Mouse (Mus musculus): ENCODE data around the gene Rhox2e.
"Not testable (repeated sequence)": the region's sequence is repeated elsewhere in the genome, so short reads cannot be mapped to it uniquely, and the experiment has no call there.

Gene Rhox2e

GRCm38 (mm10) chrX:37530152-37530551 lies at the start of gene Rhox2e:
Gene Rhox2e, plus strand, starts transcription at chrX:37530452.
- not testable (repeated sequence) for DNase-seq (ENCODE audit: low read depth, low spot score)

GRCm38 (mm10) chrX:37514059-37514458 lies 16.2 kb upstream of the Rhox2e start, which contains the start of gene Rhox4d:
Gene Rhox4d, plus strand, starts transcription at chrX:37514359.
- not testable (repeated sequence) for DNase-seq (ENCODE audit: low read depth, low spot score)

GRCm38 (mm10) chrX:37541719-37542118 lies 11.5 kb downstream of the Rhox2e start, which contains the start of gene Rhox3e:
Gene Rhox3e, plus strand, starts transcription at chrX:37542019.
- not testable (repeated sequence) for DNase-seq (ENCODE audit: low read depth, low spot score)

DNA sequence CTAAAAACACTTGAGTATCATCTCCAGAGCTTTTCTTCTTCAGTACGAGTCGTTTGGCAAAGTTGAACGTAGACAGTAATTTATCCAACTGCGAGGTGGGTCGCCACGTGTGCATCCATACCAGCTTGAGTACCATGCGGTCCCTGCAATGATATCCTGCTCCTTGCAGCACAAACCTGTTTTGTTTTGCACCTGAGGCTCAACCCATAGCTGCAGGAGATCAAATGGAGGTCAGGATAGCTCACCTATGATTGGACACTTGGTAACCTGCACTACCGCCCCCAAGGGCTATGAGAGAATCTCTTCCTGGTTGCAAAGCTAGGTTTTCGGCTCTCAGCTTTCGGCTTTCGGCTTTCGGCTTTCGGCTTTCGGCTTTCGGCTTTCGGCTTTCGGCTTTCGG lies 26.9 kb downstream of the Rhox2e start, which contains the start of gene Rhox4e:
TSS of gene Rhox4e (plus strand) at position 301 of the 400 bp plus-strand sequence.
- DNase-seq (ENCODE audit: low read depth, low spot score) = not testable (repeated sequence)

GRCm38 (mm10) chrX:37571105-37571504 lies 40.9 kb downstream of the Rhox2e start, which contains the start of gene Rhox2f:
Gene Rhox2f, plus strand, starts transcription at chrX:37571405.
- DNase-seq (ENCODE audit: low read depth, low spot score) = not testable (repeated sequence)

DNA sequence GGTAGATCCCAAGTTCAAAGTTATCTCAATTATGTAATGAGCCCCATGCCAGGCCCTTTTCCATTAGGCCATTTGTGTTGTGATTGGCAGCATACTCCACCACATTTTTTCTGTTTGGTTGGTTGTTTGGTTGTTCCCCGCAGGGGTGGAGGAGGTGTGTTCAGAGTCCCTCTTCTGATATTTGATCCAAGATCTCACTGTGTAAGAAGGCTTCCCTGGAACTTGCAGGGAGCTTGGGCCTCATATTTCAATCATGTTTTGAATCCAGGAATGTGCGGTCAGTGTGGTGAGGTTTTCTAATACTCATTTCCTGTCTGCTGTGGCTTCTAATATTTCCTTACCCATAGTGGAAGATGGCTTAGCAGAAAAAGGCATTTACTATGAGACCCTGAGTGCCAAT lies 42.4 kb downstream of the Rhox2e start:
- DNase-seq (ENCODE audit: low read depth, low spot score) = not testable (repeated sequence)

- DNase-seq (ENCODE audit: low read depth, low spot score) = not testable (repeated sequence)
Measured at GRCm38 (mm10) chrX:37580692-37581091, 50.4 kb downstream of the Rhox2e start, which contains the start of gene Rhox3f. Gene Rhox3f, plus strand, starts transcription at chrX:37580992.

All from ES-CJ7 (cell line).